Mouse (Mus musculus): ENCODE data around the gene Traf4. TPM values are rescaled to one million over a fixed set of nuclear protein-coding genes. Genes with fewer than 3 reads are reported as not detected.

Traf4 gene
- total and polyA plus RNA-seq, 3 experiments = 34.4 to 42.0 TPM; not detected in 1

GRCm38 (mm10) chr11:78133915-78134314 is 31.5 kb downstream of the Traf4 start:
- no peaks in the 10 kb centered on the region for H3K27me3 ChIP-seq (ENCODE audit: control insufficient read depth in 1 of 2, insufficient read depth in 2 of 2, low read length in 2 of 2)
- no peaks in the 10 kb centered on the region for H3K79me2 ChIP-seq (ENCODE audit: control insufficient read depth, insufficient read depth, low read length, poor library complexity)
- H3K4me1 ChIP-seq (ENCODE audit: control insufficient read depth in 1 of 2, insufficient read depth in 2 of 2, low read length in 2 of 2) = peaks cover 38 to 48% of the 10 kb centered on the region in 2 experiments
- H3K27ac ChIP-seq (ENCODE audit: control insufficient read depth, low read depth, low read length) = peak overlapping the region; percentile 10; the same call in 1 of the 2 replicates
- peak; percentile 60 for DNase-seq (ENCODE audit: low read depth, low spot score)
- no peaks in the 10 kb centered on the region for H3K9me3 ChIP-seq (replicated peaks; ENCODE audit: insufficient read depth, low read length)
- peak overlapping the region; percentile 1; the same call in 1 of the 2 replicates for H3K9ac ChIP-seq (ENCODE audit: control insufficient read depth, low read depth, low read length, poor library complexity, severe bottlenecking)
- peaks cover 0 to 39% of the 10 kb centered on the region in 2 experiments; a peak in 2 of 4 replicates for H3K36me3 ChIP-seq (ENCODE audit: control insufficient read depth in 1 of 2, insufficient read depth in 2 of 2, low read length in 2 of 2)
- TF ChIP-seq ETS1 (IDR thresholded peaks at IDR 0.05; ENCODE audit: low read depth, low read length) (peak; percentile 38; the same call in 1 of the 2 replicates), EP300 (IDR thresholded peaks at IDR 0.05; ENCODE audit: low read depth in 1 of 2, low read length in 2 of 2) (peak; percentile 33 to 68; a peak in 3 of 4 replicates), TCF12 (IDR thresholded peaks at IDR 0.05; ENCODE audit: low read depth, low read length) (peak; percentile 61), POLR2A (IDR thresholded peaks at IDR 0.05; ENCODE audit: control insufficient read depth in 1 of 2, insufficient read depth in 1 of 2, low read depth in 1 of 2, low read length in 2 of 2, poor library complexity in 1 of 2) (no peak), SIN3A (IDR thresholded peaks at IDR 0.05; ENCODE audit: low read length) (no peak), MYB (IDR thresholded peaks at IDR 0.05; ENCODE audit: low read depth, low read length) (0 out of 2 replicates have a peak, but pooled peaks have one; percentile 14), RCOR1 (IDR thresholded peaks at IDR 0.05; ENCODE audit: low read depth, low read length) (no peak)
- no peak overlapping the region for H3K4me3 ChIP-seq (ENCODE audit: control insufficient read depth in 1 of 2, insufficient read depth in 1 of 2, low read depth in 2 of 2, low read length in 2 of 2)

- H3K9ac ChIP-seq (ENCODE audit: control insufficient read depth, low read depth, low read length, poor library complexity, severe bottlenecking) = no peak overlapping the region
- peaks cover 38 to 39% of the 10 kb centered on the region in 2 experiments for H3K4me1 ChIP-seq (ENCODE audit: control insufficient read depth in 1 of 2, insufficient read depth in 2 of 2, low read length in 2 of 2)
- H3K27ac ChIP-seq (ENCODE audit: control insufficient read depth, low read depth, low read length) = no peak overlapping the region
- peak overlapping the region in 1 of 2 experiments; percentile 20; a peak in 2 of 4 replicates for H3K4me3 ChIP-seq (ENCODE audit: control insufficient read depth in 1 of 2, insufficient read depth in 1 of 2, low read depth in 2 of 2, low read length in 2 of 2)
- H3K9me3 ChIP-seq (replicated peaks; ENCODE audit: insufficient read depth, low read length) = no peaks in the 10 kb centered on the region
- peak; percentile 57 for DNase-seq (ENCODE audit: low read depth, low spot score)
- no peaks in the 10 kb centered on the region for H3K27me3 ChIP-seq (ENCODE audit: control insufficient read depth in 1 of 2, insufficient read depth in 2 of 2, low read length in 2 of 2)
- no peaks in the 10 kb centered on the region for H3K79me2 ChIP-seq (ENCODE audit: control insufficient read depth, insufficient read depth, low read length, poor library complexity)
- H3K36me3 ChIP-seq (ENCODE audit: control insufficient read depth in 1 of 2, insufficient read depth in 2 of 2, low read length in 2 of 2) = peaks cover 0 to 40% of the 10 kb centered on the region in 2 experiments; a peak in 2 of 4 replicates
- no peak for TF ChIP-seq POLR2AphosphoS5 (IDR thresholded peaks at IDR 0.05; ENCODE audit: borderline replicate concordance, low read depth, low read length)
- peak; percentile 46 for TF ChIP-seq SIN3A (IDR thresholded peaks at IDR 0.05; ENCODE audit: low read length)
- no peak for TF ChIP-seq MEF2A (IDR thresholded peaks at IDR 0.05; ENCODE audit: extremely low read depth, insufficient replicate concordance, low read depth, low read length, poor library complexity, severe bottlenecking)
- no peak for TF ChIP-seq MYB (IDR thresholded peaks at IDR 0.05; ENCODE audit: low read depth, low read length)
- peak; percentile 55 to 56; a peak in 3 of 4 replicates for TF ChIP-seq EP300 (IDR thresholded peaks at IDR 0.05; ENCODE audit: low read depth in 1 of 2, low read length in 2 of 2)
- no peak for TF ChIP-seq MAX (IDR thresholded peaks at IDR 0.05; ENCODE audit: low read length)
- no peak for TF ChIP-seq CHD1 (IDR thresholded peaks at IDR 0.05; ENCODE audit: low read depth, low read length)
- TF ChIP-seq NRF1 (IDR thresholded peaks at IDR 0.05; ENCODE audit: insufficient read depth, low read depth, low read length, poor library complexity, severe bottlenecking) = no peak
- TF ChIP-seq HCFC1 (IDR thresholded peaks at IDR 0.05; ENCODE audit: low read depth, low read length) = no peak
- no peak for TF ChIP-seq NELFE (IDR thresholded peaks at IDR 0.05; ENCODE audit: low read depth, low read length)
- no peak for TF ChIP-seq MAFK (IDR thresholded peaks at IDR 0.05; ENCODE audit: borderline replicate concordance, low read depth, low read length)
- no peak for TF ChIP-seq MAZ (IDR thresholded peaks at IDR 0.05; ENCODE audit: low read depth, low read length)
- TF ChIP-seq POLR2A (IDR thresholded peaks at IDR 0.05; ENCODE audit: control insufficient read depth in 1 of 2, insufficient read depth in 1 of 2, low read depth in 1 of 2, low read length in 2 of 2, poor library complexity in 1 of 2) = no peak
- 0 out of 2 replicates have a peak, but pooled peaks have one; percentile 23 for TF ChIP-seq MYC (IDR thresholded peaks at IDR 0.05; ENCODE audit: low read depth, low read length)
- TF ChIP-seq UBTF (IDR thresholded peaks at IDR 0.05; ENCODE audit: borderline replicate concordance, insufficient read depth, low read depth, low read length) = no peak
- TF ChIP-seq USF1 (IDR thresholded peaks at IDR 0.05; ENCODE audit: low read depth, low read length) = no peak
- no peak for TF ChIP-seq ZC3H11A (IDR thresholded peaks at IDR 0.05; ENCODE audit: low read depth, low read length)
- TF ChIP-seq CHD2 (IDR thresholded peaks at IDR 0.05; ENCODE audit: low read length) = no peak
- no peak for TF ChIP-seq USF2 (IDR thresholded peaks at IDR 0.05; ENCODE audit: borderline replicate concordance in 1 of 2, insufficient read depth in 1 of 2, low read depth in 1 of 2, low read length in 2 of 2)
- peak; percentile 27; the same call in 1 of the 2 replicates for TF ChIP-seq RCOR1 (IDR thresholded peaks at IDR 0.05; ENCODE audit: low read depth, low read length)
- TF ChIP-seq TAL1 (IDR thresholded peaks at IDR 0.05; ENCODE audit: low read length) = no peak
- TF ChIP-seq GATA1 (IDR thresholded peaks at IDR 0.05; ENCODE audit: low read depth, low read length) = peak; percentile 64; the same call in 1 of the 2 replicates
- no peak for TF ChIP-seq ZNF384 (IDR thresholded peaks at IDR 0.05; ENCODE audit: low read depth, low read length)
- 0 out of 2 replicates have a peak, but pooled peaks have one; percentile 41 for TF ChIP-seq TCF12 (IDR thresholded peaks at IDR 0.05; ENCODE audit: low read depth, low read length)
- TF ChIP-seq ZMIZ1 (IDR thresholded peaks at IDR 0.05; ENCODE audit: low read depth, low read length) = no peak
- no peak for TF ChIP-seq ZKSCAN1 (IDR thresholded peaks at IDR 0.05; ENCODE audit: low read depth, low read length)
- TF ChIP-seq JUND (IDR thresholded peaks at IDR 0.05; ENCODE audit: low read depth, low read length) = 0 out of 2 replicates have a peak, but pooled peaks have one; percentile 25
- TF ChIP-seq ETS1 (IDR thresholded peaks at IDR 0.05; ENCODE audit: low read depth, low read length) = no peak; the same call in 1 of the 2 replicates
Observed at GRCm38 (mm10) chr11:78129458-78129857, 35.9 kb downstream of the Traf4 start.
